Mouse (Mus musculus): Measurements from ENCODE around the gene Zfp1.

The Zfp1 gene

DNA sequence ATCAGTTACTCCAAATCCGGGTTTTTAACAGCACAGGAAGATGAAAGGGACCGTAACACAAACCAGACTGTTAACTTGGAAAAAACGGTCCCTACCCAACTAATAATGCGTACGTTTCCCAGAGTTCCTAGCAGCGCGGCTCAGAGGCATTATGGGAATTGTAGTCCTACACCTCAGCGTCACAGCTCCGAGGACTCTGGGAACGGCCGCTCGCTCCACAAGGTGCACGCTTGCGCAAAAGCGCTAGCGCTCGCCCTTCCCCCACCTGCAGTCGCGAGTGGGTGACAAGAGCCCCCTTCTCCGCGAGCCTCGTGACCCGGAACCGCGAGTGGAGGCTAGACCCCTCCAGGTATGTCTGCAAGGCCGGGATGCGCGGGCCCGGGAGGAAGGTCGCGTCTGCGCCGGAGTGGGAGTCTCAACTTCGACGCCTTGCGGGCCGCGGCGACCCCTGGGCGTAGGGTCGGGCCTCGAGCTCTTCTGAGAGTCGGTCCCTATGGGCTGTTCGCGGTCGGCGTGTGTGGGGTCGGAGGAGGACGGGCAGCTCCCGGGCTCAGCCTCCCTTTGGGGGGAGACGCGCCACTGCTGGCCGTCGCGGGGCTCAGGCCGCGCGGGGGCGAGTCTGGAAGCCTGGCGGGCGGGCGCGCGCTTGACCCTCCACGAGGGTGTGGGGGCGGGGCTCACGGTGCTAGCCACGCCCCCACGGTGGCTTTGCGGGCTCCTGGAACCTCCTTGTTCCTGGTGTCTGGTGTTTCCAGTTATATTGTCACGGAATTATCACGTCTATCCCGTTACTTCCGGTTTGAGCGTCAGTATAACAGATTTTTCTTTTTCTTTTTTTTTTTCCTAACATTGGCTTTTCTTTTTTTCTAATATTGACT, at the start of gene Zfp1:
Zfp1 (plus strand) TSS at position 138 of the 878 bp plus-strand sequence.
- DNase-seq (ENCODE audit: low read depth, low spot score), result peak; percentile 100

DNA sequence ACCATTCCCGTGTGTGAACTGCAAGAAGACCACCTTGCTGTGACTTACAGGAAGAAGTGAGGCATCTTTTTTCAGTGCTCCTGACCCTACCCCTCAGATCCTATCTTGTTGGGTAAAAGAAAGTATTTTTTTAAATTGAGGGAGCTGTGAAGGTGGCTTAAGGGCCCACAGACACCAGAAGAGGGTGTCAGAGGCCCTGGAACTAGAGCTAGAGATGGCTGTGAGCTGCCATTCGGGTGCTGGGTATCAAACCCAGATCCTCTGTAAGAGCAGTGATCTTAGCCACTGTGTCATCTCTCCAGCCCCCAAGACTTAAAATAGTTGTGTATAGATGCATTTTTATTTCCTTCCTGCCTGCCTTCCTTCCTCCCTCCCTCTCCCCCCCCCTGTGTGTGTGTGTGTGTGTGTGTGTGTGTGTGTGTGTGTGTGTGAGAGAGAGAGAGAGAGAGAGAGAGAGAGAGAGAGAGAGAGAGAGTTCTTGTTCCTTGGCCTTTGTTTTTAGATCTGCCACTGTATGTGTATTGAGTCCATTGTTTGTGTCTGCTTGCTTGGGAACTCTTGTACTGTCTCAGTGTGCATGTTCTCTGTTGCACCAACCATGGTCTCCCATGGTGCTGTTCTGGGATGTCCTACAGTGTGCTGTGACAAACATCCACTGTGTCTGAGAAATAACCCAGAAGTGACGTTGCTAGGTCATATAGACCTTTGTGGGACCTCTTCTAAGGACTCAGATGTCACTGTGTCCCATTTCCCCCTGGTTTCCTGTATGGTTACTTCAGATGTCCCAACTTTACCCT, 49.0 kb upstream of the Zfp1 start:
- DNase-seq (ENCODE audit: low read depth, low spot score), result no peak

DNA sequence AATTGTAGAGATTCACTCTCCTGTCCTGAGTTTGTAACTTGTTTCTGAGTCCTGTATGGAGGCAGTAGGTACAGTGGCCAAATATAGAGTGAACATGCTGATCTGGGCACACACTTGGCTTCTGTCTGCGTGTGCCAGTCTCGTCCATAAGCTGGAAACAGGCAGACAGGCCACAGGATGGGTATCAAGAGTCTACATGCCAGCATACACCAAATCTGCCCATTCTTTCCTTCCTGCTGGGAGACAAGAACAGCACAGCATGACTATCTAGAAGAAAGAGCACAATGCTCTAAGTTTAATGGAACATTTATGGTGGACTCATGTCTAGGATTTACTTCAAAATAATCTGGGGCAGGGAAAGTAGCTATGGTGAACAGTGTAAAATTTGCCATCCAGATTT, 48.2 kb upstream of the Zfp1 start:
- DNase-seq (ENCODE audit: low read depth, low spot score), result no peak

GRCm38 (mm10) chr8:111595712-111596484, 47.3 kb upstream of the Zfp1 start:
- DNase-seq (ENCODE audit: low read depth, low spot score), result no peak

GRCm38 (mm10) chr8:111596485-111596821, 46.7 kb upstream of the Zfp1 start:
- DNase-seq (ENCODE audit: low read depth, low spot score), result no peak

- DNase-seq (ENCODE audit: low read depth, low spot score), result peak; percentile 98
These were observed 45.9 kb upstream of the Zfp1 start for GRCm38 (mm10) chr8:111597310-111597709.

- DNase-seq (ENCODE audit: low read depth, low spot score), result no peak
These were observed 43.3 kb upstream of the Zfp1 start for GRCm38 (mm10) chr8:111599707-111600444.

DNA sequence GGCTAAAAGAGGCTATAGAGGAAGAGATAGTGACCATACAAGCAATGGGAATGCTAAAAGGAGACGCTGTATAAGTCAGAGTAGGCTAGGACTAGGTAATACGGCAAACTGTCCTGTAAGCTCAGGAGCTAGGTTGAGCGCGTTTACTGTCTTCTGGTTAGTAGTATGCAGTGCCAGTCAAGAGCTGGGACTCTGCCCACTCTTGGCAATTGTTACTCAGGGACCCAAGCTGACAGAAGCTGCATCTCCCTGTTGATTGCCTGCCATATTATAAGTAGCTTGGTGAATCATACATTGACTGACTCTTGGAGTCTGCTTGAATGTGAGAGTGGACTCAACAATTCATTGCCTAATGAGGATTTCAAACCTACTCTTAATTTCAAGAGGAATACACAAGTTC, 41.2 kb upstream of the Zfp1 start:
- peak; percentile 56 for DNase-seq (ENCODE audit: low read depth, low spot score)

DNA sequence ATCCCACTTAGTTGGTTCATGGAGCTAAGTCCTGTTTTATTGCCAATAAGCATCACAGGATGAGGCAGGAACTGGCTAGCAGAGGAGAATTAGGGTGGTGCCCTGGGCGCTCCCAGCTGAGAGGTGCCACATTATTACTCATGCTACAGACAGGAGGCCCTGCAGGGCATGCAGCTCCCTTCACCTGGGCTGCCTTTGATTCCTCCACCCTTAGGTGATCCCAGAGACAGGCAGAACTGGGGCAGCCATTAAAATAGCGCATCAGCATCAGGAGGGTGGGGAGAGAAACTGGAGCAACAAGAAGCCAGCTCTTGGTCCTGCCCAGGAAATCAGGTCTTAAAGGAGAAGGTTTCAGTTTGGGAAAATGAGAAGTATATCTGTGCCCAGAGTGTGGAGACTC, 38.2 kb upstream of the Zfp1 start:
- DNase-seq (ENCODE audit: low read depth, low spot score), result no peak

DNA sequence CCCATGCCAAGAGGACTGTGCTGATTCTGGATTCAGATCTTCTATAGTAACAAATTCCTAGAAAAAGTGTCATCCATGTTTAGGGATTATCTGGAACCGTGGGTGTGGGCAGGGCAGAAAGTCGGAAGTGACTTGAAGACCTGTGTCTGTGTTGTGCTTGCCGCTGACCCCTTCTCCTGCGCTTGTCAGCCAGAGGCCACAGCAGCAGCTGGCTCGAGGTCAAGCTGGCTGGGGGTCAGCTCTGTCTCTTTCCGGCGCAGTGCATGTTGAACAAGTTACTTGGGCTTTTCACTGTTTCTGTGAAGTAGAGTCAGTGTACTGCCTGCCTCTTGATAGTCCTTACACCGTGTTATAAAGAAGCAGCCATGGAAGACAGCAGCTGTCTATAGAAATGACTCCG, 36.2 kb upstream of the Zfp1 start:
- DNase-seq (ENCODE audit: low read depth, low spot score), result no peak

GRCm38 (mm10) chr8:111607414-111607813, 35.8 kb upstream of the Zfp1 start:
- DNase-seq (ENCODE audit: low read depth, low spot score), result no peak

GRCm38 (mm10) chr8:111613181-111613580, 30.0 kb upstream of the Zfp1 start:
- no peak for DNase-seq (ENCODE audit: low read depth, low spot score)

DNA sequence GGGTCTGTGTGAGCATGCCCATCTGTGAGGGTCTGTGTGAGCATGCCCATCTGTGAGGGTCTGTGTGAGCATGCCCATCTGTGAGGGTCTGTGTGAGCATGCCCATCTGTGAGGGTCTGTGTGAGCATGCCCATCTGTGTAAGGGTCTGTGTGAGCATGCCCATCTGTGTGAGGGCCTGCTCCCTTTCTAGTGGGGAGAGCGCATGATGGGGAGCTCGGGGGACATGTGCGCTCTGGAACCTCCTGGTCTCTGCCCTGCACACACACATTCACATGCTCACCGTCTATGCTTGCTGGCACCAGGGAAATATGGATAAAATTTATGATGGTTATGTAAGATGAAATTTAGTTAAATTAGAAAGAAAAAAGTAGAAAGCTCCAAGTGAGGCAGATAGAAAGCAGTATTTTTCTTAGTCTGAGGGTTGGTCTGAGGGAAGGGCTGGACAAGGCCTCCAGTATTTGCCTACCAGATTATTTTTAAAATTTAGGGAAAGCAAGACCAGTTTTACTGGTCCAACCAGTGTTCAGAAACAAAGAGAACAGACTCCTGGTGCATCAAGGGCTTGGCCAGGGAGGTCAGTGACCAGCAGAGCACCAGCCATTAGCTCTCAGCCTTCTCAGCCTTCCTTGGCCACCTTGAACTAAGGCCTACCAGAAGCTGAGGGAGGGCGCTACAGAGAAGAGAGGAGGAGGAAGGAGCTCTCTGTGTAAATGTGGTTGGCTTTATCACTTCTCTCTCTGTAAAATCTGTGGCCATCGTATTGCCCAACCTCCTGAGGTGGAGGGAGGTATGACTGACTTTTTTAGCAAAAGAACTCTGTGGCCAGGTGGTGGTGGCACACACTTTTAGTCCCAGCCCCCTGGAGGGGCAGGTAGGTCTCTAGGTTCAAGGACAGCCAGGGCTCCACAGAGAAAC, 28.2 kb upstream of the Zfp1 start:
- no peak for DNase-seq (ENCODE audit: low read depth, low spot score)

DNA sequence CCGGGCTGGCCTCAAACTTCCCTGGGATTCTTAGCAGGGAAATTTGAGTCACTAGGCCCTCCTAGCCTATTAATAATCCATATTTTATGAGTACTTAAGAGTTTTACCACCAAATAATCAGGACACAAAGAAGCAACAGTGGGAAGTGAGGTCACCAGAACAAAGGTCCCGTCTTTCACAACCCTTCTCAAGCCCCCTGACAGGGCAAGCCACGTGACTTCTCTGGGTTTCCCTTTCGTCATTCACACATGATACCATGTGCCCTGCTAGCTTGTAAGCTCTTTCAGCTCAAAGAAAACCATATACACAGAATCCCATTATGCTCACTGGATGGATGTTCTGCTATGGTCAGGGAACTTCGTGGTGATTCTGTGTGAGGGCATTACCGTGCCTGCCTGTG, 25.4 kb upstream of the Zfp1 start:
- DNase-seq (ENCODE audit: low read depth, low spot score), result no peak

GRCm38 (mm10) chr8:111618273-111618672, 24.9 kb upstream of the Zfp1 start:
- no peak for DNase-seq (ENCODE audit: low read depth, low spot score)

DNA sequence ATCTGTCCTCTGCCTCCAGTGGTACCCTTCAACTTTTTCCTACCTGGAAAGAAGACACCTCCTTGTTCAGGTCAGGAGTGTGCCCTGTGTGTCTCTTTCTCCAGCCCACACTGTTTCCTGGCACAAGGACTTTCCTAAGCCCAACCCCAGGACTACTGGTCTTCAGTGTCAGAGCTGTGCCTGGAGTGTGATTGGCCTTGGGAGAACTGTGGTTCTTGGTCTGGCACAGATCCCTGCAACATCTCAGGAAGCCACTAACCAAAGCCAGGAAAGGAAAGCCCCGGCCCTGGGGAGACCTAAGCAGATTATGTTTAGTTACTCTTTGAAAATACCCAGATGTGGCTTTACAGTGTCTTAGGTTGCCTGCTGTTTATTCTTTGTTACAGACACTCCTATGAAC, 23.3 kb upstream of the Zfp1 start:
- DNase-seq (ENCODE audit: low read depth, low spot score), result peak; percentile 94

- no peak for DNase-seq (ENCODE audit: low read depth, low spot score)
These were observed 21.1 kb upstream of the Zfp1 start for GRCm38 (mm10) chr8:111622104-111622503.

DNA sequence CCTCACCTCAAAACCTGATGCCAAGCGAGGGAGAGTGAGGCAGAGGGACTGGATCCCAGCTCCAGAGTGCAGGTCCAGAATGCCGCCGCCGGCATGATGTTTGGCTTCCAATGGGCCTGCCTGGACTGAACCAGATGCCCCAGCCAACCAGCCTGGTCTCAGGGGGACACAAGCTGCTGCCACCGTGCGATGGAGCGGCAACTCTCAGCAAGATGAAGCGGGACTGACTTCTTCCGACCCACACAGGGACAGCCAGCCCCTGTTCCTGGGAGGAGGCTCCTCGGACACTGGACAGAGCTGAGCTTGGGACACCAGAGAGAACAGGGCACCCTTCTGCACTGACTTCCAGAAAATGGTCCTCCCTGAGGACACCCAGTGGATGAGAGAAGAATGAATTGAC, 20.6 kb upstream of the Zfp1 start:
- DNase-seq (ENCODE audit: low read depth, low spot score), result no peak

DNA sequence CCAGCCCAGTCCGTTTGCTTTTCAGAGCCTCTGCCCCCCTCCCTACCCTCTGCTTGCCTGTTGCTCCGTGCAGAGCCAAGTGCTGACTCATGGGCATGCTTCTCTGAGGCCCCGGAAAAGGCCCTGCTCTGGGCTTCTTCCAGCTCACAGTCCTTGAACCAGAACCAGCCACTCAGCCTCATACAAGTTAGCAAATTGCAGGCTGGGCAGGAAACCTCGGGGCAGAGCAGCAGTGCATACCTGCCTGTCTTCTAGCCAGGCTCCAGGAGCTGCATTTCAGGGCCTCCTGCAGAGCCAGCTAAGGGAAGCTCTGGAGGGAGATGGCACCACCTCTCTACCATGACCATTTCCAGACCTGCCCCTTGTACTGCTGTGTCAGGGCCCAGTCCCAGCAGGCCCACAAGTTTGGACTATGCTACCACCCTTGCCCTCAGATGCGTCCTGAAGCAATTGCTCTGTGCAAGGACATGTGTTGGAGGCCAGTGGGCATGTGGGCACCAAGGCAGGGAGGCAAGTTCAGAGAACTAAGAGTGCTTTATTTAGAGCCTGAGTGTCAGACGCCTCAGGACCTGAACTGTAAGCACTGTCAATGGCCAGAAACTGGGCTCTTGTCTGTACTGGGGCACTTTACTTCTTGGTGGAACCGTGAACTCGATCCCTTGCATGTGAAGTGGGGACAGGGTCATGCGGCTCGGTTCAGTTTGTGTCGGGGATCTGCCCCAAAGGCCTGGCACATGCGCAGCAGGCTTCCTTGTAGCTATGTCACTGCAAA, 18.9 kb upstream of the Zfp1 start:
- peak; percentile 97 for DNase-seq (ENCODE audit: low read depth, low spot score)

- no peak for DNase-seq (ENCODE audit: low read depth, low spot score)
These were observed 18.4 kb upstream of the Zfp1 start for GRCm38 (mm10) chr8:111624853-111625221.
